Mouse (Mus musculus): ENCODE measurements around the gene Anxa5.
A peak's percentile ranks its signal among the peaks of the same experiment; 100 is the strongest.

The Anxa5 gene

GRCm38 (mm10) chr3:36446041-36446440 is 29.7 kb downstream of the Anxa5 start:
- DNase-seq = no peak

GRCm38 (mm10) chr3:36442426-36442825 is 33.3 kb downstream of the Anxa5 start:
- DNase-seq = peak in 1 of 2 experiments; percentile 35

- no peak for DNase-seq
Measured at GRCm38 (mm10) chr3:36440280-36440679, 35.4 kb downstream of the Anxa5 start.

GRCm38 (mm10) chr3:36430360-36430759 is 45.3 kb downstream of the Anxa5 start:
- DNase-seq = no peak

GRCm38 (mm10) chr3:36427386-36427785 is 48.3 kb downstream of the Anxa5 start:
- DNase-seq = no peak

GRCm38 (mm10) chr3:36409456-36409855 is 66.2 kb downstream of the Anxa5 start:
- no peak for DNase-seq

- DNase-seq = no peak
Measured at GRCm38 (mm10) chr3:36406967-36407366, 68.7 kb downstream of the Anxa5 start.

- DNase-seq = no peak
Measured at GRCm38 (mm10) chr3:36406340-36406739, 69.4 kb downstream of the Anxa5 start.

GRCm38 (mm10) chr3:36401900-36402299 is 73.8 kb downstream of the Anxa5 start:
- no peak for DNase-seq

GRCm38 (mm10) chr3:36400657-36401056 is 75.0 kb downstream of the Anxa5 start:
- no peak for DNase-seq
